Mouse (Mus musculus): ENCODE measurements at regions not wholly inside any gene's neighbourhood (a gene's known extent, or its start where the extent isn't known, plus 50 kb on each side); places are given as distances from the start of the nearest gene placed in this dataset.
"Not testable (repeated sequence)": the region's sequence is repeated elsewhere in the genome, so short reads cannot be mapped to it uniquely, and the experiment has no call there.

GRCm38 (mm10) chr8:89956482-89957020 lies 391.6 kb downstream of the Tox3 start:
- no peaks in the 10 kb centered on the region for H3K9me3 ChIP-seq (replicated peaks; ENCODE audit: low read length)
- no peak overlapping the region for H3K9ac ChIP-seq (ENCODE audit: low read depth, low read length)
- H3K27me3 ChIP-seq (ENCODE audit: insufficient read depth, low read length), result no peaks in the 10 kb centered on the region
- 77% methylated on average over 11 of the region's 11 CpGs for WGBS
- H3K4me1 ChIP-seq (replicated peaks; ENCODE audit: insufficient read depth, low read length), result no peaks in the 10 kb centered on the region
- ATAC-seq (replicated peaks; ENCODE audit: low FRiP score, low read depth) (no peak), DNase-seq (ENCODE audit: low spot score) (no peak)
- no peaks in the 10 kb centered on the region for H3K36me3 ChIP-seq (ENCODE audit: insufficient read depth, low read length)
- no peak overlapping the region for H3K4me2 ChIP-seq (ENCODE audit: low read length)
- no peak overlapping the region for H3K4me3 ChIP-seq (replicated peaks; ENCODE audit: low read depth, low read length)
- no peak overlapping the region for H3K27ac ChIP-seq
- no peak for TF ChIP-seq CTCF (IDR thresholded peaks at IDR 0.05; ENCODE audit: low read depth)

GRCm38 (mm10) chr8:89938836-89939235 lies 409.3 kb downstream of the Tox3 start:
- H3K36me3 ChIP-seq (ENCODE audit: insufficient read depth, low read length), result no peaks in the 10 kb centered on the region
- no peaks in the 10 kb centered on the region for H3K27me3 ChIP-seq (ENCODE audit: insufficient read depth, low read length)
- peak; percentile 8 for DNase-seq (ENCODE audit: low spot score)
- no peak for ATAC-seq (replicated peaks; ENCODE audit: low FRiP score, low read depth)
- H3K9me3 ChIP-seq (replicated peaks; ENCODE audit: low read length), result no peaks in the 10 kb centered on the region
- no peak overlapping the region for H3K9ac ChIP-seq (ENCODE audit: low read depth, low read length)
- no peak overlapping the region for H3K4me2 ChIP-seq (ENCODE audit: low read length)
- no peak overlapping the region for H3K27ac ChIP-seq
- no peaks in the 10 kb centered on the region for H3K4me1 ChIP-seq (replicated peaks; ENCODE audit: insufficient read depth, low read length)
- WGBS, result 70% methylated on average over 1 of the region's 1 CpGs
- no peak for TF ChIP-seq CTCF (IDR thresholded peaks at IDR 0.05; ENCODE audit: low read depth)
- no peak overlapping the region for H3K4me3 ChIP-seq (replicated peaks; ENCODE audit: low read depth, low read length)

- Histone ChIP-seq H3K27me3 (ENCODE audit: insufficient read depth, low read length) (no peaks in the 10 kb centered on the region), H3K4me2 (ENCODE audit: low read length) (no peak overlapping the region), H3K9me3 (replicated peaks; ENCODE audit: low read length) (no peaks in the 10 kb centered on the region), H3K9ac (ENCODE audit: low read depth, low read length) (no peak overlapping the region), H3K4me3 (replicated peaks; ENCODE audit: low read depth, low read length) (no peak overlapping the region), H3K27ac (no peak overlapping the region), H3K36me3 (ENCODE audit: insufficient read depth, low read length) (no peaks in the 10 kb centered on the region), H3K4me1 (replicated peaks; ENCODE audit: insufficient read depth, low read length) (no peaks in the 10 kb centered on the region)
- 75% methylated on average over 2 of the region's 2 CpGs for WGBS
- no peak for ATAC-seq (replicated peaks; ENCODE audit: low FRiP score, low read depth)
- no peak for TF ChIP-seq CTCF (IDR thresholded peaks at IDR 0.05; ENCODE audit: low read depth)
- no peak for DNase-seq (ENCODE audit: low spot score)
Measured at GRCm38 (mm10) chr8:89934521-89934920, 413.6 kb downstream of the Tox3 start.

- Histone ChIP-seq H3K27me3 (ENCODE audit: insufficient read depth, low read length) (no peaks in the 10 kb centered on the region), H3K4me2 (ENCODE audit: low read length) (no peak overlapping the region), H3K4me3 (replicated peaks; ENCODE audit: low read depth, low read length) (no peak overlapping the region), H3K9ac (ENCODE audit: low read depth, low read length) (no peak overlapping the region), H3K27ac (no peak overlapping the region), H3K9me3 (replicated peaks; ENCODE audit: low read length) (no peaks in the 10 kb centered on the region), H3K4me1 (replicated peaks; ENCODE audit: insufficient read depth, low read length) (no peaks in the 10 kb centered on the region), H3K36me3 (ENCODE audit: insufficient read depth, low read length) (no peaks in the 10 kb centered on the region)
- no peak for DNase-seq (ENCODE audit: low spot score)
- ATAC-seq (replicated peaks; ENCODE audit: low FRiP score, low read depth), result no peak
- WGBS, result 38% methylated on average over 3 of the region's 3 CpGs
- no peak for TF ChIP-seq CTCF (IDR thresholded peaks at IDR 0.05; ENCODE audit: low read depth)
Measured at GRCm38 (mm10) chr8:89926666-89927232, 421.4 kb downstream of the Tox3 start.

- H3K36me3 ChIP-seq (ENCODE audit: insufficient read depth, low read length); ATAC-seq (replicated peaks; ENCODE audit: low FRiP score, low read depth); H3K9ac ChIP-seq (ENCODE audit: low read depth, low read length); DNase-seq (ENCODE audit: low spot score); H3K4me3 ChIP-seq (replicated peaks; ENCODE audit: low read depth, low read length); H3K27me3 ChIP-seq (ENCODE audit: insufficient read depth, low read length); H3K9me3 ChIP-seq (replicated peaks; ENCODE audit: low read length); H3K4me2 ChIP-seq (ENCODE audit: low read length); H3K27ac ChIP-seq; H3K4me1 ChIP-seq (replicated peaks; ENCODE audit: insufficient read depth, low read length): not testable (repeated sequence)
- WGBS, result 98% methylated on average over 9 of the region's 22 CpGs
Measured at GRCm38 (mm10) chr8:89924697-89925096, 423.4 kb downstream of the Tox3 start.

- H3K4me1 ChIP-seq (replicated peaks; ENCODE audit: insufficient read depth, low read length), result no peaks in the 10 kb centered on the region
- H3K36me3 ChIP-seq (ENCODE audit: insufficient read depth, low read length), result no peaks in the 10 kb centered on the region
- no peak overlapping the region for H3K9ac ChIP-seq (ENCODE audit: low read depth, low read length)
- no peak overlapping the region for H3K4me2 ChIP-seq (ENCODE audit: low read length)
- H3K9me3 ChIP-seq (replicated peaks; ENCODE audit: low read length), result no peaks in the 10 kb centered on the region
- no peak for TF ChIP-seq CTCF (IDR thresholded peaks at IDR 0.05; ENCODE audit: low read depth)
- H3K27ac ChIP-seq, result no peak overlapping the region
- no peaks in the 10 kb centered on the region for H3K27me3 ChIP-seq (ENCODE audit: insufficient read depth, low read length)
- DNase-seq (ENCODE audit: low spot score) (no peak), ATAC-seq (replicated peaks; ENCODE audit: low FRiP score, low read depth) (no peak)
- 85% methylated on average over 6 of the region's 6 CpGs for WGBS
- H3K4me3 ChIP-seq (replicated peaks; ENCODE audit: low read depth, low read length), result no peak overlapping the region
Measured at GRCm38 (mm10) chr8:89914076-89914475, 434.1 kb downstream of the Tox3 start.

- Histone ChIP-seq H3K4me3 (replicated peaks; ENCODE audit: low read depth, low read length) (no peak overlapping the region), H3K36me3 (ENCODE audit: insufficient read depth, low read length) (no peaks in the 10 kb centered on the region), H3K27ac (no peak overlapping the region), H3K4me2 (ENCODE audit: low read length) (no peak overlapping the region), H3K27me3 (ENCODE audit: insufficient read depth, low read length) (no peaks in the 10 kb centered on the region), H3K4me1 (replicated peaks; ENCODE audit: insufficient read depth, low read length) (no peaks in the 10 kb centered on the region), H3K9me3 (replicated peaks; ENCODE audit: low read length) (no peaks in the 10 kb centered on the region), H3K9ac (ENCODE audit: low read depth, low read length) (no peak overlapping the region)
- 59% methylated on average over 6 of the region's 6 CpGs for WGBS
- TF ChIP-seq CTCF (IDR thresholded peaks at IDR 0.05; ENCODE audit: low read depth), result no peak
- DNase-seq (ENCODE audit: low spot score), result no peak
- no peak for ATAC-seq (replicated peaks; ENCODE audit: low FRiP score, low read depth)
Measured at GRCm38 (mm10) chr8:89906200-89906599, 441.9 kb downstream of the Tox3 start.

Measured in kidney, postnatal 0 days (tissue).